Mouse (Mus musculus): Measurements from ENCODE around the gene Nup210.

The Nup210 gene

DNA sequence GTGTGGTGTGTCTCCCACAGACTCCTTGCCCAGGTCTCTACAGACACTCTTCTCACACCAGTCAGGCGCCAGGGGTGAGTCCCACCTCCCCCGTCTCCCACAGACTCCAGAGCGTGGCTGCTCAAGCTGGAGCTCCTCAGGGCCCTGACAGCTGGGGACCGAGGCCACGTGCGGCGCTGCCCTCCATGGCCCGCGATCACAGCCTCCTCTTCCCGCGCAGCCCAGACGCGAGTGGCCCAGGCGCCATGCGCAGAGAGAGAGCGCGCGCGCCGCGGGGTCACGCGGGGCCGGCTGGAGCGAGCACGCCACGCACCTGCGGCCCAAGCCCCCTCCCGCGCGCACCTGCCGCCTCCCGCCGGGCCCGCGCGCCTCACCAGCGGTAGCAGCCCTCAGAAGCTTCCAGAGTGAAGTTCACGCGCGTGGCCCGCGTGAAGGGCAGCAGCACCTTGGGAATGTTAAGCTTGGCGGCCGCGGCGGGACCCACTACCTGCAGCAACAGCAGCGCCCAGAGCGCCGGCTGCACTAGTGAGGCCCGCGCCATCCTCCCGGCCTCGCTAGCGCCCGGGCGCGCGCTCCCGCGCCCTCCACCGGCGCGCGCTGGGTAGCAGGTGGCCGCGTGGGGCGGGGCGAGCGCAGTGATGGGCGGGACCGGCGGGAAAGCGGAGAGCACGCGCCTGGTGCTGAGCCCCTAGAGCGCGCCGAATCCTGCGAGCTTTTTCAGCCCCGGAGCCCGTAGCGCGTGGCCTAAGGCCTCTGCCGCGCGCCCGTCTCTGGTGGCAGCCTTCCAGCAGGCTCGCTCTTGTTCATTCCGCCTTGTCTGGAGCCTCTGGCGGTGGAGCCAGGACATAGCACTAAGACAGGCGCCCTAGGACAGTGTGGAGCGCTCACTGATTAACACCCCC lies at the start of gene Nup210:
Nup210 (minus strand) TSS at position 586 of the 902 bp plus-strand sequence.
- peak; percentile 88 to 92 for DNase-seq (ENCODE audit: low spot score in 2 of 2)

GRCm38 (mm10) chr6:91165210-91165609 lies 48.6 kb upstream of the Nup210 start:
- peak; percentile 69 to 80 for DNase-seq (ENCODE audit: low spot score in 2 of 2)

DNA sequence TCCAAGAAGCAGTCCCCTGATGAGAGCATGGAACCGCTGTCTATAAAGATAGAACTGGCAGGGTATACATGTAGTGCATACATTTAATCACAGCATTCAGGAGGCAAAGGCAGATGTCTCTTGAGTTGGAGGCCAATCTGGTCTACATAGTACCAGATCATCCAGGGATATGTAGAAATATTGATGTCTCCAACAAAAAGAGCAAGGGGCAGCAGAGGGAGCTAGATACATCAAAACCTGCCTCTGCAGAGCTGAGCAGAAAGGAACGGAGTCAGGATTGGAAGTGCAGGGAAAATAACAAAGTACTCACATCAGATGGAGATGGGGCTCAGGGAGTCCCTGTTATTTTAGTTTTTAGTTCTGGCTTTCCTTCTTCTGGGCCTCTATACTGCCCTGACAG lies 48.0 kb upstream of the Nup210 start:
- DNase-seq (ENCODE audit: low spot score in 2 of 2): no peak

DNA sequence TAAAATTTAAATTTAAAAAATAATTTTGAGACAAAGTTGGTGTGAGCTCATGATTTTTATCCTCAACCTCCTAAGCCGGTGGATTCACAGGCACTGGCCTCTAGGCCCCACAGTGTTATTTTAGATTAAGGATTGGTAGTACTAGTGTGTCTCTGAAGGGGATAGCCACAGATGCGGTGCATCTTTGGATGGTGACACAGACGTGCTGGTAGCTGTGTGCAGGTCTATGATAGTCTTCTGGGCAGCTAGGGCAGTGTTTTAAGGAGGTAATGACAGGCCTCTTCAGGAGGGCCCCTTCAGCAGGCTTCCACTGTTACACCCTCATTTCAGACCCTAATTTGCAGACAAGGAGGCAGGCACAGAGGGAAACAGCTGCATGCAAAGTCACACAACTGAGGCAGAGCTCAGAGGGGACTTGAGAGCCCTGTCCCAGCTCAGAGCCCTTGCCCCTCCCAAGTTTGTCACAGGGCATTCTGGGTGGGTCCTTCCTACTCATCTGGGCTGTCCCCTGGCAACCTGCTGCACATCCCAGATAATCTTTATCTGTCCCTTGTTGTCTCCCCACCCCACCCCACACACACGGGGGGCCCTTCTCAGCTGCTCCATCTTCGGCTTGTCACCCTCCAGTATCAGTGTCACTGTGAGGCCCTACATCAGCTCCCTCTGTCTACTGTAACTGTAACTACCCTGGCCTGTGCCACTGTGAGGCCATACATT lies 46.7 kb upstream of the Nup210 start:
- DNase-seq (ENCODE audit: low spot score in 2 of 2): no peak

GRCm38 (mm10) chr6:91162314-91162713 lies 45.7 kb upstream of the Nup210 start:
- DNase-seq (ENCODE audit: low spot score in 2 of 2): no peak

DNA sequence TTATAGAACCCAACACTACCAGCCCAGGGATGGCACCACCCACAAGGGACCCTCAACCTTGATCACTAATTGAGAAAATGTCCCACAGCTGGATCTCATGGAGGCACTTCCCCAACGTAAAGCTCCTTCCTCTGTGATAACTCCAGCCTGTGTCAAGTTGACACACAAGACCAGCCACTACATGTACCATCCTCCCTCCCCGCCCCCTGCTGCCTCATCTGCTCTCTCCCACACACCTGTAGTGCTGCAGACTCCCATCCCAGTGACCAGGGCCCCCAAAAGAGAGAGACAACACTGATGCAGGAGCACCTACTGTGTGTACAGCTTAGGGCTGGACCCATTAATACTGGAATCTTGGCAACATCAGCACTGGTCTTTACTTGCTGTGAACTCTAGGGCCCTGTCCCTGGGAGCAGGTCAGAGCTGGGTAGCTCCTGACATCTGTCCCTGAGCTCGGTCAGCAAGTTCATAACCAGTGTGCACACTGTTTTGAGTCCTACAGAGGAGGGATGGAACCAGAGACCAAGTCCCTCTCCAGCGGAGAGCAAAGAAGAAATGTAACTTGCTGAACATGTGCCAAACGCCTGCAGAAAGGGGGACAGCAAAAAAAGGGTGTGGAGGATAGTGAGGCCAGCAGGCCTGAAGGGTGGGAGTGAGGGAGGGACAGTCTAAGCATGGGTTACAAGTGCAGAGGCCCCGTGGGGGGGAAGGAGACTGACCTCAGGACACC lies 45.0 kb upstream of the Nup210 start:
- DNase-seq (ENCODE audit: low spot score in 2 of 2): no peak

GRCm38 (mm10) chr6:91160976-91161375 lies 44.3 kb upstream of the Nup210 start:
- no peak for DNase-seq (ENCODE audit: low spot score in 2 of 2)

DNA sequence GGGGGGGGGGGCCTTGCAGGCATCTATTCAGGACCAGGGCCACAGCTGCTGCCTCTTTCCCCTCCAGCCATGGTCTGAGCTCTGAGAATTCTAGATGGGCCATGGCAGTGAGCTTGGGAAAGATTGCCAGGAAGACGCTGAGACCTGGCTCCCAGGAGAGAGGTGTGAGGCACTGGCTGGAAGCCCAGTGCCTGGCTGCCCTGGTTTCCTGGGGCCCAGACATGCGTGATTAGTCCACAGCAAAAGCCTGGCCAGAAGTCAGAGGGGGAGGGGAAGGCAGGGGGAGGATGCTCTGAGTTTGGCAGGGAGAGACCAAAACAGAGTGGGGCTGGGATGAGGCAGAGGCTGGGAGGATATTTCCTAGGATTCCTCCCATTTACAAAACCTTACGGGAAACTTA lies 43.8 kb upstream of the Nup210 start:
- DNase-seq (ENCODE audit: low spot score in 2 of 2): no peak

GRCm38 (mm10) chr6:91159047-91159446 lies 42.4 kb upstream of the Nup210 start:
- no peak for DNase-seq (ENCODE audit: low spot score in 2 of 2)

DNA sequence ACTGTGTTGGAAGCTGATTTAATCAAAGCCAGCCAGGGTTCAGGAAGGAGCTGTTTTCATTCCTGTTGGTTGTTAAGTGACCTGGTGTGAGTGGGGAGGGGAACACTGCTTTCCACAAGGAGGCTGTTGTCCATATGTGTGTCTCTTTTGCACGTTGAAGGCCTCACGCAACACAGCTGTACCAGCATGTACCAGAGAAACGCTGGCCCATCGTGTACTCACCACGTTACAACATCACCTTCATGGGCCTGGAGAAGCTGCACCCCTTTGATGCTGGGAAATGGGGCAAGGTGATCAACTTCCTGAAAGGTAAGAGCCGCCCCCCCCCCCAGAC lies 40.6 kb upstream of the Nup210 start:
- no peak for DNase-seq (ENCODE audit: low spot score in 2 of 2)

- DNase-seq (ENCODE audit: low spot score in 2 of 2): peak; percentile 70 to 74
These were observed 40.1 kb upstream of the Nup210 start, which contains the start of gene Hdac11 for GRCm38 (mm10) chr6:91156554-91157236. TSS of gene Hdac11 (plus strand) at chr6:91156665.

- no peak for DNase-seq (ENCODE audit: low spot score in 2 of 2)
These were observed 39.4 kb upstream of the Nup210 start for GRCm38 (mm10) chr6:91156062-91156461.

GRCm38 (mm10) chr6:91155286-91155685 lies 38.7 kb upstream of the Nup210 start:
- DNase-seq (ENCODE audit: low spot score in 2 of 2): no peak

GRCm38 (mm10) chr6:91154685-91155084 lies 38.1 kb upstream of the Nup210 start:
- no peak for DNase-seq (ENCODE audit: low spot score in 2 of 2)

GRCm38 (mm10) chr6:91153549-91154064 lies 37.0 kb upstream of the Nup210 start:
- DNase-seq (ENCODE audit: low spot score in 2 of 2): peak in 1 of 2 experiments; percentile 56

GRCm38 (mm10) chr6:91152892-91153548 lies 36.4 kb upstream of the Nup210 start:
- no peak for DNase-seq (ENCODE audit: low spot score in 2 of 2)

DNA sequence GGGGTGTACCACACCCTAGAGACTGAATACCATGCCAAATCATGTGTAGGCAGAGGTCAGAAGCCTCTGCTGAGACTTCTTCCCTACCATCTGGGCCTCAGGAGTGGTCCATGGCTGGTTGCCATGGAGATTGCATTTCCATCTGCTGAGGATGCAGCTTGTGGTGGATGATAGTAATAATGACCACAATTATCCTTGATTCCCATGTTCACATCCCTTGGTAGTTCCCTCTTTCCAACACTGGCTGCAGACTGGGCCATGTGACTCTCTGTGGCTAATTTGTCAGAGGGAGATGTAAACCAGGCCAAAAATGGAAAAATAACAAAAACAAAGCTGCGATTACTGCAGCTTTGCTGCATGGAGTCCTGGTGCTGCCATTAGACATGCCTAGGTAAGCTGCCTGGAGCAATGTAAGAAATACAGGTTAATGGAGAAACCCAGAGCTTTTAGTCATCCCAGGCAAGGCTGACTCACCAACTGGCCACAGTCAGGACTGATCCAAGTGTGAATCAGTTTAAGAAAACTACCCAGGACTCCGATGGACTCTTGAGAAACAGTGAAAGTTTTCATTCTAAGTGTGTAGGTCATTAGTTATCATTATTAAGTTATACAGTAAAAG lies 30.6 kb upstream of the Nup210 start:
- no peak for DNase-seq (ENCODE audit: low spot score in 2 of 2)

DNA sequence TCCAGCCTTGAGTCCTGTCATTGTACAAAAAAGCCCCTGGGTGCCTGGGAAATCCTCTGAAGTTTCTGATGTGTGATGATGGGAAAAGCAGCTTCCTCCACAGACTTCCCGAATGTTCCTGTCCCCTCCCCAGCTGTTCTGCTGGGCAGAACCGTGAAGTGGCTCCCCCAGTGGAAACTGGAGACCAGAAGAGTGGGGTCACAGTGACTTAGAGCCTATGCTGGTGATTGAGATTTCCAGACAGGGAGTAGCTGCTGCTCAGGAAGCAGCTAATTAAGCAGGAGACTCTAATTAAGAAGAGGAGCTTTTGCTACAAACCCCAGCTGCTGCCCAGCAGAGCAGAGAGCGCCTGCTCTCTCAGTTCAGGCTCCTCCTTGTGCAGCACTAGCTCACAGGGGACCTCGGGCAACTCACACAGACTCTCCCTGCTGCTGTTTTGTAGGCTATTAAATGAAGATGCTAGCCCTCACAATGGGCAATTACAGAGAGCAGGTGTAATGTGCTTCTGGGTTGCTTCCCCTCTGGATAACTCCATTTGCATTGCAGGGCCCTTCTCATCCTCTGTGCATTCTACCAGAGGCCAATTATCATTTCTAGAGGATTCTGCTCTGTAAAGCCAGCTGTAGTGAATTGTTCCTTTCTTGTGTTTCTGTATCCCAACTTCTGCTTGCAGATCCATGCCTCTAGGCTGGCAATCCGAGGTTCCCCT lies 30.0 kb upstream of the Nup210 start:
- no peak for DNase-seq (ENCODE audit: low spot score in 2 of 2)

DNA sequence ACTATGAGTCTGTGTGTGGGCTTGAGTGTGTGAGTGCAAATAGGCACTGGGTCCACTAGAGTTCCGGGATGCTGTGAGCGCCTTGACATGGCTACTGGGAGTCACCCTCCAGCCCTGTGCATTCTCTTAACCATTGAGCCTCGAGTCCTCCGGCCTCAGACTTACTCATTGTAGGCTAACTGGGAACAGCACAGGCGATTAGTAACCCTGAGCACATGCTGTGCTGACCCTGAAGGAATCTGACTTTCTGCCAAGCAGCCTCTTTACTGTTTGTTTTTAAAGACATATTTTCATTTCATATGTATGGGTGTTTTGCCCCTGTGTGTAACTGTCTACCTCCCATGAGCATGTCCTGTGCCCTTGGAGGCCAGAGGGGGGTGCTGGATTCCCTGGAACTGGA lies 28.9 kb upstream of the Nup210 start:
- no peak for DNase-seq (ENCODE audit: low spot score in 2 of 2)

- no peak for DNase-seq (ENCODE audit: low spot score in 2 of 2)
These were observed 28.4 kb upstream of the Nup210 start for GRCm38 (mm10) chr6:91145056-91145455.

All from frontal cortex, postnatal 25 days (tissue).